Mouse (Mus musculus): ENCODE measurements at regions not wholly inside any gene's neighbourhood (a gene's known extent, or its start where the extent isn't known, plus 50 kb on each side); places are given as distances from the start of the nearest gene placed in this dataset.

- Histone ChIP-seq H3K4me3 (ENCODE audit: insufficient read depth, low read depth, low read length) (no peak overlapping the region), H3K27me3 (replicated peaks; ENCODE audit: control insufficient read depth, insufficient read depth, low read length) (no peaks in the 10 kb centered on the region), H3K36me3 (ENCODE audit: control insufficient read depth, insufficient read depth, low read length) (no peaks in the 10 kb centered on the region), H3K4me1 (ENCODE audit: control insufficient read depth, insufficient read depth, low read length) (no peaks in the 10 kb centered on the region), H3K27ac (ENCODE audit: insufficient read depth, low read depth, low read length) (no peak overlapping the region)
- WGBS: 68% methylated on average over 4 of the region's 4 CpGs
- no peak for DNase-seq
- no peak for TF ChIP-seq CTCF (conservative IDR thresholded peaks at IDR 0.05; ENCODE audit: insufficient read depth, insufficient read length, low read depth, low read length)
- no peak for TF ChIP-seq POLR2A (IDR thresholded peaks at IDR 0.05; ENCODE audit: low read depth, low read length)
These were observed 445.1 kb downstream of the Rapgef2 start for GRCm38 (mm10) chr3:78841173-78841572.

DNA sequence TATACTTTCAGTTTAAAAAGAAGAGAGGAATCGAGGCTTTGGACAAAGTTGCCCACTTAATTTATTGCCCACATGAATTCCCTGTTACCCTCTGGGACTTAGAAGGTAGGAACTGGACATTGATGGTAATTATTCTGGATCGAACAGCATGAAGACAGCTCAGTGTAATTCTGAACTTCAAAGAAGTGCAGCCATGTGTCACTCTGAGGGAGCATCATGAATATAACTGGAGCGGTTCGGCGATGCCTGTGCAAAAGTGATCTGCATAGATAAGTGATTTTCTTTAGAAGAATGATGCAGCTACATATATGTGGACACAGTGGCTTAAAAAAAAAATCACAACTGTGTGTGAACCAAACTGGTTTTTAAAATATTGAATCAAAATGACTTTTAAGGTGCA is 449.5 kb downstream of the Rapgef2 start:
- no peak overlapping the region for H3K4me3 ChIP-seq (ENCODE audit: insufficient read depth, low read depth, low read length)
- WGBS: 63% methylated on average over 5 of the region's 5 CpGs
- H3K27ac ChIP-seq (ENCODE audit: insufficient read depth, low read depth, low read length): no peak overlapping the region
- H3K4me1 ChIP-seq (ENCODE audit: control insufficient read depth, insufficient read depth, low read length): no peaks in the 10 kb centered on the region
- no peak for TF ChIP-seq POLR2A (IDR thresholded peaks at IDR 0.05; ENCODE audit: low read depth, low read length)
- TF ChIP-seq CTCF (conservative IDR thresholded peaks at IDR 0.05; ENCODE audit: insufficient read depth, insufficient read length, low read depth, low read length): no peak
- DNase-seq: no peak
- no peaks in the 10 kb centered on the region for H3K27me3 ChIP-seq (replicated peaks; ENCODE audit: control insufficient read depth, insufficient read depth, low read length)
- H3K36me3 ChIP-seq (ENCODE audit: control insufficient read depth, insufficient read depth, low read length): no peaks in the 10 kb centered on the region

DNA sequence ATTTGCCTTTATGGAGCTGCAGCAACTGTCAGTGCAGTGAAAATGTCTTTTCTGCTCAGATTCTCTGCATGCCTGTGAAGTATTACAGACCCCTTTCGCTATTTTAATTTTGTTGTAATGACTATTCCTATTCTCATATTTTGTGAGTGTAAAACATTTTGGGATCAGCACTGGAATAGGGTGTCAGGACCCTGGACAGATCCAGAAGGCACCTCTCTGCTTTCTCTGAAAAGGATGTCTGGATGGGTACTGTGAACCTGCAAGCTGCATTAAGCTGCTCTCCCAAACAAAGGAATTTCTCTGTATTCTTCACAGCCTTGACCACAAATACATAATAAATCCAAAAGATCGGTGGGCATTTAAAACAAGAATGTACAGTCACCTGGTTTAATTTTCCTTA is 460.8 kb downstream of the Rapgef2 start:
- Histone ChIP-seq H3K27me3 (replicated peaks; ENCODE audit: control insufficient read depth, insufficient read depth, low read length) (no peaks in the 10 kb centered on the region), H3K36me3 (ENCODE audit: control insufficient read depth, insufficient read depth, low read length) (no peaks in the 10 kb centered on the region), H3K27ac (ENCODE audit: insufficient read depth, low read depth, low read length) (no peak overlapping the region), H3K4me1 (ENCODE audit: control insufficient read depth, insufficient read depth, low read length) (no peaks in the 10 kb centered on the region), H3K4me3 (ENCODE audit: insufficient read depth, low read depth, low read length) (no peak overlapping the region)
- 59% methylated on average over 2 of the region's 2 CpGs for WGBS
- TF ChIP-seq POLR2A (IDR thresholded peaks at IDR 0.05; ENCODE audit: low read depth, low read length) (no peak), CTCF (conservative IDR thresholded peaks at IDR 0.05; ENCODE audit: insufficient read depth, insufficient read length, low read depth, low read length) (no peak)
- DNase-seq: no peak

GRCm38 (mm10) chr3:78812425-78812824 is 473.9 kb downstream of the Rapgef2 start:
- H3K27me3 ChIP-seq (replicated peaks; ENCODE audit: control insufficient read depth, insufficient read depth, low read length): no peaks in the 10 kb centered on the region
- no peak for TF ChIP-seq POLR2A (IDR thresholded peaks at IDR 0.05; ENCODE audit: low read depth, low read length)
- no peak for TF ChIP-seq CTCF (conservative IDR thresholded peaks at IDR 0.05; ENCODE audit: insufficient read depth, insufficient read length, low read depth, low read length)
- H3K4me3 ChIP-seq (ENCODE audit: insufficient read depth, low read depth, low read length): no peak overlapping the region
- H3K36me3 ChIP-seq (ENCODE audit: control insufficient read depth, insufficient read depth, low read length): no peaks in the 10 kb centered on the region
- H3K4me1 ChIP-seq (ENCODE audit: control insufficient read depth, insufficient read depth, low read length): no peaks in the 10 kb centered on the region
- DNase-seq: no peak
- no peak overlapping the region for H3K27ac ChIP-seq (ENCODE audit: insufficient read depth, low read depth, low read length)
- 90% methylated on average over 3 of the region's 3 CpGs for WGBS

DNA sequence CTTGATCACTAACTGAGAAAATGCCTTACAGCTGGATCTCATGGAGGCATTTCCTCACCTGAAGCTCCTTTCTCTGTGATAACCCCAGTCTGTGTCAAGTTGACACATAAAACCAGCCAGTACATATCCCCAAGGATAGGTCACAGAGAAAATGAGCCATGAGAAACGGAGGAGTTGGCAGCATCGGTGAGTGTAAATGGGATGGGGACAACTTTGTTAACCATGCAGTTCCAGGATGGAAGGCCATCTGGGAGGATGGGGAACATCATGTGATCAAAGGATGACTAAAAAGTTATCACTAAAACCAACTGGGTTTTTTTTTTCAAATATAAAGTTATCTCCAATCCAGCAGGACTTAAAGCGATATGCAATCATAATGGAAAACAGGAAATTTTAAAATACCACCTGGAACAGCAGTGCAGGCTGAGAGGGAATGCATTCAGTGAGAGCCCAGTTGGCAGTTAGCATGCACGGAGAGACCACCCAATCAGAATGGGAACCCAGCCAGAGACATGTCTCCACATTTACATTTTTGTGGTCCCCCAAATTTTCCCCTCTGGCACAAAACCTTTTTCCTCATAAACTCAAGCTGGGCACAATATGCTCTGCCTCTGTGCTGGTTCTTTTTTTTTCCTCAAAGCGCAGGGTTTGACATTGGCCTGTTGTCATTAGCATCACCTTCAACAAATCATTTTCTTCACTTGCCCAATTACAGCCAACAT is 475.7 kb downstream of the Rapgef2 start:
- Histone ChIP-seq H3K27me3 (replicated peaks; ENCODE audit: control insufficient read depth, insufficient read depth, low read length) (no peaks in the 10 kb centered on the region), H3K4me3 (ENCODE audit: insufficient read depth, low read depth, low read length) (no peak overlapping the region), H3K4me1 (ENCODE audit: control insufficient read depth, insufficient read depth, low read length) (no peaks in the 10 kb centered on the region), H3K36me3 (ENCODE audit: control insufficient read depth, insufficient read depth, low read length) (no peaks in the 10 kb centered on the region), H3K27ac (ENCODE audit: insufficient read depth, low read depth, low read length) (no peak overlapping the region)
- TF ChIP-seq POLR2A (IDR thresholded peaks at IDR 0.05; ENCODE audit: low read depth, low read length): no peak
- TF ChIP-seq CTCF (conservative IDR thresholded peaks at IDR 0.05; ENCODE audit: insufficient read depth, insufficient read length, low read depth, low read length): no peak
- DNase-seq: no peak
- WGBS: 70% methylated on average over 5 of the region's 5 CpGs

GRCm38 (mm10) chr3:78803176-78803575 is 483.1 kb downstream of the Rapgef2 start:
- Histone ChIP-seq H3K27me3 (replicated peaks; ENCODE audit: control insufficient read depth, insufficient read depth, low read length) (no peaks in the 10 kb centered on the region), H3K4me1 (ENCODE audit: control insufficient read depth, insufficient read depth, low read length) (no peaks in the 10 kb centered on the region), H3K27ac (ENCODE audit: insufficient read depth, low read depth, low read length) (no peak overlapping the region), H3K36me3 (ENCODE audit: control insufficient read depth, insufficient read depth, low read length) (no peaks in the 10 kb centered on the region), H3K4me3 (ENCODE audit: insufficient read depth, low read depth, low read length) (no peak overlapping the region)
- DNase-seq: peak; percentile 89
- TF ChIP-seq POLR2A (IDR thresholded peaks at IDR 0.05; ENCODE audit: low read depth, low read length) (no peak), CTCF (conservative IDR thresholded peaks at IDR 0.05; ENCODE audit: insufficient read depth, insufficient read length, low read depth, low read length) (no peak)
- WGBS: 45% methylated on average over 2 of the region's 2 CpGs

- Histone ChIP-seq H3K27ac (ENCODE audit: insufficient read depth, low read depth, low read length) (no peak overlapping the region), H3K4me1 (ENCODE audit: control insufficient read depth, insufficient read depth, low read length) (no peaks in the 10 kb centered on the region), H3K36me3 (ENCODE audit: control insufficient read depth, insufficient read depth, low read length) (no peaks in the 10 kb centered on the region), H3K27me3 (replicated peaks; ENCODE audit: control insufficient read depth, insufficient read depth, low read length) (no peaks in the 10 kb centered on the region), H3K4me3 (ENCODE audit: insufficient read depth, low read depth, low read length) (no peak overlapping the region)
- 92% methylated on average over 4 of the region's 4 CpGs for WGBS
- TF ChIP-seq POLR2A (IDR thresholded peaks at IDR 0.05; ENCODE audit: low read depth, low read length) (no peak), CTCF (conservative IDR thresholded peaks at IDR 0.05; ENCODE audit: insufficient read depth, insufficient read length, low read depth, low read length) (no peak)
- DNase-seq: no peak
These were observed 490.3 kb downstream of the Rapgef2 start for GRCm38 (mm10) chr3:78795951-78796455.
